Mouse (Mus musculus): Measurements from ENCODE around the gene Mob4. TPM values are rescaled to one million over a fixed set of nuclear protein-coding genes. Genes with fewer than 3 reads are reported as not detected.
A peak's percentile ranks its signal among the peaks of the same experiment; 100 is the strongest.

The Mob4 gene
- polyA plus RNA-seq, 1 experiment from 2014 or later = 158 TPM

DNA sequence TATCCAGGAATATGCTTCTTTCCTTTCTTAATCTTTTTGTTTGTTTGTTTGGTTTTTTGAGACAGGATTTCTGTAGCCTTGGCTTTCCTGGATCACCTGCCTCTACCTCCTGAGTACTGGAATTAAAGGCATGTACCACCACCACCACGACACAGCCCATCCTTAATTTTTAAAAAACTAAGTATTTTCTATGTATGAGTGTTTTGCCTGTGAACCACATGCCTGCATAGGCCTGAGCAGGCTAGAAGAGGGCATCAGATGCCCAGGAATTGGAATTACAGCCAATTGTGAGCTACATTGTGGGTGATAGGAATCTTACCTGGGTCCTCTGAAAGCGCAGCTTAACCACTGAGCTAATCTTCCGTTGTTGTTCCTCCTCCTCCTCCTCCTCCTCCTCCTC is 3.3 kb downstream of the Mob4 start:
- Histone ChIP-seq H3K4me2 (replicated peaks) (no peak overlapping the region), H3K4me1 (peaks cover 16% of the 10 kb centered on the region), H3K4me3 (no peak overlapping the region), H3K27me3 (no peaks in the 10 kb centered on the region), H3K27ac (no peak overlapping the region), H3K9me3 (no peaks in the 10 kb centered on the region), H3K9ac (no peak overlapping the region), H3K36me3 (peaks cover 25% of the 10 kb centered on the region)
- ATAC-seq (ENCODE audit: low FRiP score, low read depth) = no peak
- over 99% methylated on average over 3 of the region's 3 CpGs for WGBS

DNA sequence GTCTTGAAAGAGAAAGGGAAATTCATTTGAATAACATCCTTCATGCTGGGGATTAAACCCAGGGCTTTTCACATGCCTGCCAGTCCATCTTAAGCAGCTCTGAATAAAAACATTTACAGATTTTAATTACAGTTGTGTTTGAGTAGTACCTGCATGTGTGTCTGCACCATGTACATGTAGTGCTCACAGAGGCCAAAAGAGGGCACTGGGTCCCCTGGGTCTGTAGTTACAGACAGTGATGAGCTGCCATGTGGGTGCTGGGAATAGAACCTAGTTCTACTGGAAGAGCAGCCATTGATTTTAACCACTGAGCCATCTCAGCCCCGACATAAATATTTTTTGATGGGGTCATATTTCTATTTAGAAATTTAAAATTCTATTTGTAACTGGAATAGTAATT is 4.8 kb downstream of the Mob4 start:
- Histone ChIP-seq H3K9ac (no peak overlapping the region), H3K36me3 (peaks cover 36% of the 10 kb centered on the region), H3K9me3 (no peaks in the 10 kb centered on the region), H3K4me3 (no peak overlapping the region), H3K27me3 (no peaks in the 10 kb centered on the region), H3K4me2 (replicated peaks) (no peak overlapping the region), H3K4me1 (peaks cover 16% of the 10 kb centered on the region), H3K27ac (no peak overlapping the region)
- ATAC-seq (ENCODE audit: low FRiP score, low read depth) = no peak
- WGBS = 94% methylated on average over 1 of the region's 1 CpGs

DNA sequence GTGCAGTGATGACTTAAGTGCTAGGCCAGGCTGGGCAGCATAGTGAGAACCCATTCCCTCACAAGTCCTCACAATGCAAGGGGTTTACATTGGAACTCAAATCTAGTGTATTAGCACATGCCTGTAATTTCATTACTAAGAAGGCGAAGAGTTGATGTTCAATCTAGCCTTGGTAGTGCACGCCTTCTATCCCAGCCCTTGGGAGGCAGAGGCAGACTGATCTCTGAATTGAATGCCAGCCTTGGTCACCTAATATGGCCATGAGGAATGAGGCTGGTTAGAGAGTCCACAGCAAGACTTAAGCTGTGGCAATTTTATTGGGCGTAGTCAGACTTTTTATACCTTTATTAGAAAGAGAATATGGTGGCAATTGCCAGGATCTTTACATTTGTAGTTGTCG is 13.3 kb downstream of the Mob4 start:
- ATAC-seq (ENCODE audit: low FRiP score, low read depth) = no peak

DNA sequence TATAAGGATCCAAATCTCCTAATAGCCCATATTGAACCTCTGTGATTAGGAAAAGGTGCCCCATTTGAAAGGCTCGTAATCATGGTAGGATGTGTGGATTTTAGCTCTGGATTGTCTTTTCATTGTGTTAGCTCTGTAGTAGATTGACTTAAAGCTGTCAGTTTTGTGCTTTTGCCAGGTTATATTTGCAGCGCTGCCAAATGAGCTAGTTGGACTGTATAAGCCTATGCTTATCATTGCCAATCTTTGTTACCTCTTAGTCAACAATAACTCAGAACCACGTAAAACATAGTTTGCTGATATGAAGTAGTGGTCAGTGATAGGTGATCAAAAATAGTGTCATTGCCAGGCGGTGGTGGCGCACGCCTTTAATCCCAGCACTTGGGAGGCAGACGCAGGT is 14.5 kb downstream of the Mob4 start:
- H3K4me2 ChIP-seq (replicated peaks) = no peak overlapping the region
- no peak overlapping the region for H3K27ac ChIP-seq
- no peak overlapping the region for H3K9ac ChIP-seq
- 96% methylated on average over 7 of the region's 7 CpGs for WGBS
- no peaks in the 10 kb centered on the region for H3K9me3 ChIP-seq
- H3K27me3 ChIP-seq = no peaks in the 10 kb centered on the region
- H3K36me3 ChIP-seq = peaks cover 59% of the 10 kb centered on the region
- no peak for ATAC-seq (ENCODE audit: low FRiP score, low read depth)
- H3K4me1 ChIP-seq = no peaks in the 10 kb centered on the region
- no peak overlapping the region for H3K4me3 ChIP-seq

More for the DNA sequence above, 13.3 kb downstream of the Mob4 start:
- 94% methylated on average over 4 of the region's 4 CpGs for WGBS
- H3K36me3 ChIP-seq = peaks cover 56% of the 10 kb centered on the region
- H3K4me2 ChIP-seq (replicated peaks) = no peak overlapping the region
- no peak overlapping the region for H3K27ac ChIP-seq
- H3K9ac ChIP-seq = no peak overlapping the region
- no peaks in the 10 kb centered on the region for H3K27me3 ChIP-seq
- H3K4me3 ChIP-seq = no peak overlapping the region
- no peaks in the 10 kb centered on the region for H3K4me1 ChIP-seq
- no peaks in the 10 kb centered on the region for H3K9me3 ChIP-seq

DNA sequence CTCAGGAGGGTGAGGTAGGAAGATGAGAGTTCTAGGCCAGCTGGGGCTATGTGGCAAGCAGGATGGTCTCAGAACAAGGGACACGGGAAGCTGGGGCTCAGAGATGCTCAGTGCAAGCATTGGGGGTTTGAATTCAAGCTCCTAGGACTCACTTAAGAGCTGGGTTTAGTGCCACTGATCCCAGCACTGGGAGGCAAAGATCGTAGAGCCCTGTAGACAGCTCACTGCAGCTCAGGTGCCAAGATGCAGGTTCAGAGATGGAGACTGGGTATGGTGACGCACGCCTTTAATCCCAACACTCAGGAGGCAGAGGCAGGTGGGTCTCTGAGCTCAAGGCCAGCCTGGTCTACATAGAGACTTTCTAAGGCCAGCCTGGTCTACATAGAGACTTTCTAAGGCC is 26.3 kb downstream of the Mob4 start:
- ATAC-seq (ENCODE audit: low FRiP score, low read depth) = no peak
- H3K27me3 ChIP-seq = no peaks in the 10 kb centered on the region
- H3K4me1 ChIP-seq = no peaks in the 10 kb centered on the region
- H3K9me3 ChIP-seq = no peaks in the 10 kb centered on the region
- WGBS = 97% methylated on average over 4 of the region's 4 CpGs
- no peak overlapping the region for H3K4me2 ChIP-seq (replicated peaks)
- no peak overlapping the region for H3K27ac ChIP-seq
- no peak overlapping the region for H3K4me3 ChIP-seq
- no peak overlapping the region for H3K9ac ChIP-seq
- H3K36me3 ChIP-seq = peaks cover 65% of the 10 kb centered on the region

DNA sequence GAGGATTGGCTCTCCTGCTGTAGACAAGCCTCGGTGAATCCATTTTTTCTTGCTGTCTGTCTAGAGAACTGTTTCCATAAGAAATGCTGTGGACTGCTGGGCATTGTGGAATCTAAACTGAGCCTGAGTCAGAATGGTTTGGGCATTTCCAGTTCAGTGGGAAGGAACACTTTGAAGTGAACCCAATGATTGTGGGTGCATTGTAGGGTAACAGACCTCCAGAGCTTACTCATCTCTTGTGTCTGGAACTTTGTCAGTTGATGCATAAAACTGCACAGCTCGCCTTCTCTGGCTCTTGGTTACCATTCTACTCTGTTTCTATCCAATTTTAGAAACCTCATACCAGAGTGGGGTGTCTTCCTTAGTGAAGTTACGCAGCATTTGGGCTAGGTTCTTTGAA is 27.2 kb downstream of the Mob4 start:
- ATAC-seq (ENCODE audit: low FRiP score, low read depth) = no peak
- Histone ChIP-seq H3K4me2 (replicated peaks) (no peak overlapping the region), H3K4me3 (no peak overlapping the region), H3K9ac (no peak overlapping the region), H3K27ac (no peak overlapping the region), H3K27me3 (no peaks in the 10 kb centered on the region), H3K9me3 (no peaks in the 10 kb centered on the region), H3K4me1 (no peaks in the 10 kb centered on the region), H3K36me3 (peaks cover 58% of the 10 kb centered on the region)
- 94% methylated on average over 3 of the region's 3 CpGs for WGBS

DNA sequence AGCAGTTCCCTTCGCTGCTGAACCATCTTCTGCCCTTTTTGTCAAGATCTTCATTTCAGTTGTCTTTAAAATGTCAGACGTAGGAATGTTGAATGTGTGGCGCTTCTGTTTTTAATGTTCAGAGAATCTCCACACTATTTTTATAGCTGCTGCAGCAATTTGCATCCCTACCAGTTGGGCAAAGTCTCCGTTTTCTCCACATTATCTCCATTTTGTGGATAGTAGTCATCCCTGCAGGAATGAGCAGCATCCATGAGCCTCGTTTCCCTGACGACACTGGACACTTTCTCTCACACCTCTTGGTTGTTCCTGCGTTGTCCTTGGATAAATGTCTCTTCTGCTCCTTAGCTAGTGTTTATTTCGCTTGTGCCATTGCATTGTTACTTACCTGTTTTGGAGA is 27.8 kb downstream of the Mob4 start:
- H3K9ac ChIP-seq = no peak overlapping the region
- H3K27me3 ChIP-seq = no peaks in the 10 kb centered on the region
- peaks cover 56% of the 10 kb centered on the region for H3K36me3 ChIP-seq
- H3K4me3 ChIP-seq = no peak overlapping the region
- H3K9me3 ChIP-seq = no peaks in the 10 kb centered on the region
- H3K27ac ChIP-seq = no peak overlapping the region
- no peak overlapping the region for H3K4me2 ChIP-seq (replicated peaks)
- ATAC-seq (ENCODE audit: low FRiP score, low read depth) = no peak
- WGBS = 91% methylated on average over 8 of the region's 8 CpGs
- no peaks in the 10 kb centered on the region for H3K4me1 ChIP-seq

DNA sequence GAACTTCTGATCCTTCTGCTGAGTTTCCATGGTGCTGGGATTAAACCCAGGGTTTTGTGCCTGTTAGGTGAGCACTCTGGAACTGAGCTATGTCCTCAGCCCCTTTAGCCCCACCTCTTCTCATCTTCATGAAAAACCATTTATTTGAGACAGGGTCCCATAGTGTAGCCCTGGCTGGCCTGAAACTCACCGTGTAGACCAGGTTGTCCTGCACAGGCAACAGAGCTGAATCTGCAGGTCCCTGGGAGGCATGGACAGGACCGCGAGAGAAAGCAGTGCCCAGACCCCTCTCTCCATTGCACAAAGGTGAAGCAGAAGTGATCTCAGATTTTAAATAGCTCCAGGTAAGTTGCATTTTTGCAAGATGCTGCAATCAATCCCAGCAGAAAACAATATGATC is 29.2 kb downstream of the Mob4 start:
- WGBS = 93% methylated on average over 3 of the region's 3 CpGs
- no peak overlapping the region for H3K9ac ChIP-seq
- H3K9me3 ChIP-seq = no peaks in the 10 kb centered on the region
- ATAC-seq (ENCODE audit: low FRiP score, low read depth) = no peak
- H3K27me3 ChIP-seq = no peaks in the 10 kb centered on the region
- H3K36me3 ChIP-seq = peaks cover 49% of the 10 kb centered on the region
- H3K4me2 ChIP-seq (replicated peaks) = no peak overlapping the region
- H3K4me1 ChIP-seq = no peaks in the 10 kb centered on the region
- no peak overlapping the region for H3K4me3 ChIP-seq
- H3K27ac ChIP-seq = no peak overlapping the region

DNA sequence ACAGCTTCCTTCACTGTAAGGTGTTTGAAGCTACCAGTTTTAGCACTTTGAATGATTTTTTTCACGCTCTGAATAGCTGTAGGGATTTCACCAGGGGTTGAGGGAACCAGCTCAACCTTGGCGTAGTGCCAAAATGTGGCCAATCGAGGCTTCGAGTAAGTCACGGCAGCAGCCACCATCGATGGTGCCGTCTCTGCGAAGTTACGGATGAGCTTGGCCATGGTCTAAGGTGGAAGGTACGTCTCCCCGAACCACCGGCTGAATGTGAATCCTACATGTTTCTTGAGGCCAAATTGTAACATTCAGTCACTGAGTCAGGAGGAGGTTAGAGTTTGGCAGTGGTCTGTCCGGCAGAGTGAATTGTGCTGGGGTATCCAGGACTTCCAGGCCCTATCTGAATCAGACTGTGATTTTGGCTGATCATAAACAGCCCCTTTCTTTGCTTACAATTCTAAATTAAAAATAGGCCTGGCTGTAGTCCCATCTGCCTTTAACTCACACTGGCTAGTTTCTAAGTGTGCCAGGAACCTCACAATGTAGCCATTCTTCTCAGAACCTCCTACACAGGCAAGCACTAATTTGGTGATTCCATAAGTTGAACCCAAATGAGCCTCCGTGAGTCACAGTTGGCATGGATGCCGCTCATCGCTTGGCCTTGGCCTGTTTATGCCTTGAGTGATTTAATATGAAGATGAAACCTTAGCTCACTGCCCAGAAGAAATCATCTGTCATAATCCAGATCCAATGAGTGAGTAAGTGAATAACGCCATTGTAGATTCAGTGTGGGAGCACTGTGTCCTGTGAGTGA is 30.0 kb downstream of the Mob4 start:
- no peak overlapping the region for H3K4me3 ChIP-seq

DNA sequence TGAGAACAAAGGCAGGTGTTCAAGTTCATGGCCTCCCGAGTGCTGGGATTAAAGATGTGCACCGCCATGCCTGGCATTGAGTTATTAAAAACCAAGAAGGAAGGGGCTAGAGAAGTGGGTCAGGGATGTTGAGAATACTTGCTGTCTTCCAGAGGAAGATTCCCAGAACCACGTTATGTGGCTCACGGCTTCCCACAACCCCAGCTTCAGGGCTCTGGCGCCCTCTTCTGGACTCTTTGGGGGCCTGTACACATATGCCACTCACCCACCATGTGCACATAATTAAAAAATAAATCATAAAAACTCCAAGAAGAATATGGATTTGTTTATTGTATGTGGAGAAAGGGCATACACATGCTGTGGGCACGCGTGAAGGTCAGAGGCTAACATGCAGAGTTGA is 30.9 kb downstream of the Mob4 start:
- Histone ChIP-seq H3K4me1 (no peaks in the 10 kb centered on the region), H3K27ac (no peak overlapping the region), H3K4me2 (replicated peaks) (no peak overlapping the region), H3K27me3 (no peaks in the 10 kb centered on the region), H3K9me3 (no peaks in the 10 kb centered on the region), H3K9ac (no peak overlapping the region), H3K4me3 (no peak overlapping the region), H3K36me3 (peaks cover 37% of the 10 kb centered on the region)
- no peak for ATAC-seq (ENCODE audit: low FRiP score, low read depth)
- WGBS = 66% methylated on average over 7 of the region's 7 CpGs

More for the DNA sequence above, 30.0 kb downstream of the Mob4 start:
- Histone ChIP-seq H3K9me3 (no peaks in the 10 kb centered on the region), H3K4me1 (no peaks in the 10 kb centered on the region), H3K36me3 (peaks cover 41% of the 10 kb centered on the region), H3K9ac (no peak overlapping the region), H3K4me2 (replicated peaks) (no peak overlapping the region), H3K27me3 (no peaks in the 10 kb centered on the region), H3K27ac (peak overlapping the region; percentile 28; the same call in 1 of the 2 replicates)
- 91% methylated on average over 17 of the region's 17 CpGs for WGBS
- ATAC-seq (ENCODE audit: low FRiP score, low read depth) = no peak

DNA sequence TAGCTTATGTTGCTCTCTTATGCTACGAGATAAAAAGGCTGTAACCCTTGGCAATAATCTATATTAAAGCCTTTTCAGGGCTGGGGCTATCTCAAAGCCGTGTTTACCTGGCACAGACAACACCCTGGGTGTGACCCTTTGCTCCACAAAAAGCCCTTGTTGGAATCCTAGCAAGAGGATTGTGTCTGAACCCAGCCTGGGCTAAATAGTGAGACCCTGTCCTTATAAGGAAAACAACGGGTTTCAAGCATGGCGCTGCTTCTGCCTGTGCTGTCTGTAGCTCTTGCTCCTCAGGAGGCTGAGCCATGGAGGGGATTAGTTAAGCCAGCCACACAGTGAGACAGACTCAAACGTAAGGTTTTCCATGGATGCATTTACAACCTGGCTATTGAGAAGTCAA is 31.8 kb downstream of the Mob4 start:
- H3K9me3 ChIP-seq = no peaks in the 10 kb centered on the region
- no peak for ATAC-seq (ENCODE audit: low FRiP score, low read depth)
- H3K27me3 ChIP-seq = no peaks in the 10 kb centered on the region
- H3K4me2 ChIP-seq (replicated peaks) = no peak overlapping the region
- no peak overlapping the region for H3K27ac ChIP-seq
- 67% methylated on average over 5 of the region's 5 CpGs for WGBS
- H3K9ac ChIP-seq = no peak overlapping the region
- no peak overlapping the region for H3K4me3 ChIP-seq
- H3K4me1 ChIP-seq = no peaks in the 10 kb centered on the region
- peaks cover 34% of the 10 kb centered on the region for H3K36me3 ChIP-seq

DNA sequence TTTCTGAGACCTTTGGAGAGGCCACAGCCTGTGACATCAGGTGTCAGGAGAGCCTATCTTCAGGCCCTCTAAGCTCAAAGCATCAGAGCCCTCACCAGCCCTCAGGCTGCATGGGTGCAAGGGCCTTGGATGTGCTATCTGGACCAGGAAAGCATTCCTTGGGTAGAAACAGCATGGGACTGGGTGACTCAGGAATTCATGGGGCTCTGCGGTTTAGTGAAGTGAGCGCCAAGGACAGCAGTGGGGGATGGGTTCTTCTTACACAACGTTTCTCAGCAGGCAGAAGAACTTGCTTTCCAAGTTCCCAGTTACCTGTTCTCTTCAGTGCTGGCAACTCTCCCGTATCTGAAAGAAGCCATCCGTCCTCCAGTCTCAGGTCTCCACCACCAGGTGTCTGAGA is 33.0 kb downstream of the Mob4 start:
- H3K9me3 ChIP-seq = peaks cover 1% of the 10 kb centered on the region; the same call in 1 of the 2 replicates
- WGBS = 60% methylated on average over 5 of the region's 5 CpGs
- ATAC-seq (ENCODE audit: low FRiP score, low read depth) = no peak
- no peak overlapping the region for H3K4me3 ChIP-seq
- H3K4me1 ChIP-seq = no peaks in the 10 kb centered on the region
- H3K36me3 ChIP-seq = peaks cover 34% of the 10 kb centered on the region
- no peak overlapping the region for H3K27ac ChIP-seq
- no peak overlapping the region for H3K9ac ChIP-seq
- H3K27me3 ChIP-seq = no peaks in the 10 kb centered on the region
- H3K4me2 ChIP-seq (replicated peaks) = no peak overlapping the region

DNA sequence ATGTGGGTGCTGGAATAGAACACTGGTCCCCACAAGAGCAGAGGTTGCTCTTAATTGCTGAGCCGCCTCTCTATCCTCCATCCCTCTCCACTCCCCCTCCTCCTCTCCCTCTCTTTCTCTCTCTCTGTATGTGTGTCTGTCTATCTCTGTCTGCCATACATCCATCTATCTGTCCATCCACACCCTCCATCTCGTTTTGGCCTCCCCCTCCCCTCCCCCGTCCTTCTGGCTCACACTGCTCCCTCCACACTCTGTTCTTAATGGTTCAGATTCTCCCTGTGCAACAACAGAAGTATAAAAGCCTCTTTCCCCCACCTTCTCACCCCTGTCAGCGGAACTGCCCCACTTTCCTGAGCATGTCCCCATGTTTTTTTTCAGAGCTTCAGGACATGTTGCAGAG is 36.5 kb downstream of the Mob4 start:
- WGBS = 80% methylated on average over 4 of the region's 4 CpGs
- no peaks in the 10 kb centered on the region for H3K4me1 ChIP-seq
- H3K4me3 ChIP-seq = no peak overlapping the region
- peaks cover 56% of the 10 kb centered on the region for H3K36me3 ChIP-seq
- no peak for ATAC-seq (ENCODE audit: low FRiP score, low read depth)
- H3K9ac ChIP-seq = no peak overlapping the region
- H3K27me3 ChIP-seq = no peaks in the 10 kb centered on the region
- H3K27ac ChIP-seq = no peak overlapping the region
- peaks cover 6% of the 10 kb centered on the region for H3K9me3 ChIP-seq
- no peak overlapping the region for H3K4me2 ChIP-seq (replicated peaks)
